Comparison of ENCODE assay signal across 8 mouse cellular contexts in the genomic region with DNA sequence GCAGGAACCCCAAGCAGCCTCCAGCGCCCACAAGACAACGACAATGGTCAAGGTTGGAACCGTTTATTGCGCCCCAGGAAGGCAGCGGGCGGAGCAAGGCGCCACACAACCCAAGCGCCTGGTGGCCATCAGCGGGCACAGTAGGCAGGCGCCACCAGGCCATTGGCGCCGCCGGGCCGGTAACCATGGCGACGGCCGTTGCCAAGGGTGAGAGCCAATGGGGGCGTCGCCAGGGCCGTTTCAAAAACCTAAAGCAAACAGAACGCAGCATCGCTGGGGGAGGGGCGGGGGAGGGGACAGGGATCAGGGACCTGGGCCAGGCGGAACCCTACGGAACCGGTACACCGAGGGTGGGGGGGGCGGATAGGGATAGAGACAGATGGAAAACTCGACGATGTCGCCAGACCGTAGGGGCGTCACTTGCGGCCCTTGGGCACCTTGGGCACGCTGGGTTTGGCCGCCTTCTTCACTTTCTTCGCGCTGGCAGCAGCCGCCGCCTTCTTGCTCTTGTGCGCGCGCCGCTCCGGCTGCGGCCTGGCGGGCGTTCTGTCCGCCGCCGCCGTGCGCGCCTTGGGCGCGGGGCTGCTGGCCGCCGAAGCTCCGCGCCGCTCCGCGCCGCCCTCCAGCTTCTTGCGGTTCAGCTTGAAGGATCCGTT. TPM values are rescaled to one million over a fixed set of nuclear protein-coding genes. Genes with fewer than 3 reads are reported as not detected.
A peak's percentile ranks its signal among the peaks of the same experiment; 100 is the strongest.
DNase-seq lines count a peak whose midpoint lies in the region; ATAC-seq and TF ChIP-seq lines count a peak whose summit lies in the region.

No protein-coding gene starts in this region.

- DNase-seq in gastrocnemius, postnatal 10 days = peak; percentile 71
- no peak for DNase-seq in gastrocnemius, adult 8-10 months (ENCODE audit: low spot score in 2 of 2)
- DNase-seq in cerebellum, adult 9-11 months = peak; percentile 83
- DNase-seq in frontal cortex, postnatal 14 days (ENCODE audit: low spot score in 2 of 2) = peak; percentile 75 to 79
- DNase-seq in liver, adult 2 months (ENCODE audit: extremely low read depth, low read depth, low spot score) = no peak
- peak; percentile 70 for DNase-seq in telencephalon, adult 2 months (ENCODE audit: low read depth, low spot score)

- H3K4me3 ChIP-seq in kidney, embryonic 15.5 days (replicated peaks) = peak overlapping the region; percentile 73
- peak overlapping the region; percentile 68 for H3K4me3 ChIP-seq in liver, adult 2 months (ENCODE audit: insufficient read depth, low read depth, low read length)
- H3K4me3 ChIP-seq in myocyte = peak overlapping the region; percentile 58

- no peaks in the 10 kb centered on the region for H3K79me2 ChIP-seq in liver, adult 2 months (ENCODE audit: control insufficient read depth, insufficient read depth, low read length)
- no peaks in the 10 kb centered on the region for H3K79me2 ChIP-seq in myocyte (ENCODE audit: control insufficient read depth, insufficient read depth)

- H3K4me2 ChIP-seq in kidney, embryonic 15.5 days = peak overlapping the region; percentile 86
- H3K4me2 ChIP-seq in myocyte (ENCODE audit: low read depth) = peak overlapping the region; percentile 75

- H3K4me1 ChIP-seq in kidney, embryonic 15.5 days = peaks cover 22% of the 10 kb centered on the region
- H3K4me1 ChIP-seq in liver, adult 2 months (ENCODE audit: control insufficient read depth, insufficient read depth, low read length) = peaks cover 6% of the 10 kb centered on the region; the same call in 1 of the 2 replicates

- H3K27me3 ChIP-seq in kidney, embryonic 15.5 days = no peaks in the 10 kb centered on the region
- H3K27me3 ChIP-seq in liver, adult 2 months (ENCODE audit: control insufficient read depth, insufficient read depth, low read length) = peaks cover 15% of the 10 kb centered on the region
- no peaks in the 10 kb centered on the region for H3K27me3 ChIP-seq in myocyte (ENCODE audit: control insufficient read depth, insufficient read depth, insufficient read length)

- under 1% methylated on average over 60 of the region's 66 CpGs for WGBS in kidney, embryonic 15.5 days
- 3% methylated on average over 66 of the region's 66 CpGs for WGBS in liver, adult 2 months

- peak overlapping the region; percentile 66 for H3ac ChIP-seq in myocyte (ENCODE audit: control insufficient read depth, insufficient read length)

- H3K9me3 ChIP-seq in kidney, embryonic 15.5 days (replicated peaks) = no peaks in the 10 kb centered on the region

- peak; percentile 78 for ATAC-seq in kidney, embryonic 15.5 days (replicated peaks; ENCODE audit: low FRiP score)

- no peak for TF ChIP-seq CTCF in liver, adult 2 months (IDR thresholded peaks at IDR 0.05; ENCODE audit: low read depth, low read length)

- peak overlapping the region; percentile 73 for H3K9ac ChIP-seq in kidney, embryonic 15.5 days
- peak overlapping the region; percentile 60 for H3K9ac ChIP-seq in liver, adult 2 months (ENCODE audit: low read depth, low read length)

- peaks cover 21% of the 10 kb centered on the region for H3K36me3 ChIP-seq in kidney, embryonic 15.5 days
- no peaks in the 10 kb centered on the region for H3K36me3 ChIP-seq in liver, adult 2 months (ENCODE audit: control insufficient read depth, insufficient read depth, low read length)
- H3K36me3 ChIP-seq in myocyte (ENCODE audit: control insufficient read depth, insufficient read depth) = no peaks in the 10 kb centered on the region

- H3K27ac ChIP-seq in kidney, embryonic 15.5 days = peak overlapping the region; percentile 88
- H3K27ac ChIP-seq in liver, adult 2 months (replicated peaks; ENCODE audit: insufficient read depth, low read depth, low read length) = no peak overlapping the region

- no peak for TF ChIP-seq POLR2A in liver, adult 2 months (IDR thresholded peaks at IDR 0.05; ENCODE audit: extremely low read depth, insufficient read depth, low read length)
- peak; percentile 43 for TF ChIP-seq POLR2A in myocyte (IDR thresholded peaks at IDR 0.05; ENCODE audit: insufficient read length, low read depth)

TF ChIP-seq in myocyte, 11 proteins besides CTCF, POLR2A, EP300 and RAD21:
- TF ChIP-seq E2F4 (IDR thresholded peaks at IDR 0.05; ENCODE audit: insufficient read depth) (no peak), TCF12 (IDR thresholded peaks at IDR 0.05; ENCODE audit: insufficient read depth, poor library complexity, severe bottlenecking) (no peak), REST (IDR thresholded peaks at IDR 0.05; ENCODE audit: insufficient read depth, insufficient read length) (no peak), TCF3 (IDR thresholded peaks at IDR 0.05; ENCODE audit: insufficient read length, low read depth) (no peak), POLR2AphosphoS2 (IDR thresholded peaks at IDR 0.05; ENCODE audit: insufficient read length, low read depth) (peak; percentile 33), CEBPB (IDR thresholded peaks at IDR 0.05; ENCODE audit: insufficient read depth, poor library complexity, severe bottlenecking) (no peak)

RNA-seq across cellular contexts. Expression of a gene that starts 0.9 kb away (rescaled TPM):
- total RNA-seq in gastrocnemius, postnatal 10 days (2021) = 10 to 100 TPM; 14.7 to 15.7 TPM
- 1 to 10 TPM in 2 of 4 experiments, under 1 TPM in 1, not detected in 1; 0.34 to 1.9 (median 1.3) TPM for total RNA-seq in gastrocnemius, adult 8-10 months (2022)
- polyA plus RNA-seq in kidney, embryonic 15.5 days (2015; fragmentation: Nextera tagmentation; extraction: Ambion mirVana) = 25.8 and 28.0 TPM in 2 replicates
- 0.13 TPM in 1 of 2 replicates, not detected in the other for total RNA-seq in liver, adult 2 months (2014; rRNA removed)
- 0.11 and 0.52 TPM in 2 replicates for polyA plus RNA-seq in liver, adult 2 months (2012; rRNA removed)
- polyA plus RNA-seq in myocyte (2012; fragmentation: generic; extraction: Trizol) = 84.3 TPM

Comparison
In these comparisons a context has a peak if more than half of its experiments do, and no peak if none do; other contexts are left out.
1. DNase-seq: peak in gastrocnemius, postnatal 10 days (single experiment), cerebellum, adult 9-11 months (single experiment), frontal cortex, postnatal 14 days (2 of 2) and telencephalon, adult 2 months (single experiment); none in gastrocnemius, adult 8-10 months (0 of 2) and liver, adult 2 months (single experiment).
2. RNA of a gene that starts 0.9 kb away (total RNA-seq): 14.7 to 15.7 TPM in gastrocnemius, postnatal 10 days; 0.34 to 1.9 TPM in gastrocnemius, adult 8-10 months and 0.13 TPM in liver, adult 2 months; every median in the first group is over 4 times any median in the second.
3. Peak in every context shown above with its lines, with median percentiles within 50 percentile points of each other: H3K4me3 ChIP-seq.